Mouse (Mus musculus) frontal cortex, postnatal 25 days (tissue): ENCODE measurements at regions not wholly inside any gene's neighbourhood (a gene's known extent, or its start where the extent isn't known, plus 50 kb on each side); places are given as distances from the start of the nearest gene placed in this dataset.

Source experiments
- DNase-seq, 2 experiments: peaks; one replicate each; pipeline ENCODE4 v3.0.0; 2022; ENCODE audit warnings: low spot score in 2 of 2

DNA sequence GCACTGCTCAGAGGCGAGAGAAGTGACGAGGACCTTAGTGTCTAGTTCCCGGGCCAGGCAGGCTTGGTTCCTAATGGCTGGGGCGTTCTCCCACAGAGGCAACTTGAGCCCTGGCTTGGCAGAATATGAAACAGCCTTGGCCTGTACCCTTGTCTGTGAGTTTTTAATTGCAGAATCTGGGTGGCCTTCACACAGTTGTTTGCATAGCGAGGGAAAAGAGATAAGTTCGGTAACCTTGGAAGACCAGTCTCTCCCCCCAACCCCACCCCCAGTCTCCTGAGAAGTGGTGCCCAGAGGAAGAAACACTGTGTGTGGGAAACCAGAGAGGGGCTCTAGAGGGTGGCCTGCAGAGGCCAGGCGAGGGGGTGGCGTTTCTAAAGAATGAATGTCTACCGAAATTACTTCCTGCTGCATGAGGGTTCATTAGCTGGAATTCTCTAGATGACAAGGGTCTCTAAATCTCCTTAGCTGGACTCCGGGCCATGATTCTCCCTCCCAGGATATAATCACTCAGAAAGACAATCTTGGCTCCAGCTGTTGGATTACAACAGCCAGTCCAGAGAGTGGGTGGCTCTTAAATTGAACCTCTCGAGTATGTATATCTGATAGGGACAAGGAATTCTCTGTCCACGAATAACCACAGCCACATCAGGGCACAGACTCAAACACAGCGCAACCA is 142.8 kb downstream of the Gm10260 start:
- DNase-seq: peak in 1 of 2 experiments; percentile 1

DNA sequence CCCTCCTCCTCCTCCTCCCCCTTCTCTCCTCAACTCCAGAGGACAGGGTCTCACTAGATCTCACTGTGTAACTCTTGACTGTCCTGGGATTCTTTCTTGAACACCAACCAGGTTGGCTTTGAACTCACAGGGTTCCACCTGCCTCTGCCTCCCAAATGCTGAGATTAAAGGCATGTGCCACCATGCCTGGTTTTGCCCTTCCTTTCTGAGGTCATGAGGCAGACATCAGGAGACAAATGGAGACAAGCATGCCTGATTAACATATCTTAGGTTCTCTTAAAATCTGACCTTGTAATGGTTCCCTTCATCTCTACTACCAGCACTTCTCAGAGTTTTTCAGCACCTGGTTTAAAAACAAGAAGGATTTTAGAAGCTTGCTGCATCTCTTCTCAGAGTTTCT is 143.5 kb downstream of the Gm10260 start:
- DNase-seq: no peak

DNA sequence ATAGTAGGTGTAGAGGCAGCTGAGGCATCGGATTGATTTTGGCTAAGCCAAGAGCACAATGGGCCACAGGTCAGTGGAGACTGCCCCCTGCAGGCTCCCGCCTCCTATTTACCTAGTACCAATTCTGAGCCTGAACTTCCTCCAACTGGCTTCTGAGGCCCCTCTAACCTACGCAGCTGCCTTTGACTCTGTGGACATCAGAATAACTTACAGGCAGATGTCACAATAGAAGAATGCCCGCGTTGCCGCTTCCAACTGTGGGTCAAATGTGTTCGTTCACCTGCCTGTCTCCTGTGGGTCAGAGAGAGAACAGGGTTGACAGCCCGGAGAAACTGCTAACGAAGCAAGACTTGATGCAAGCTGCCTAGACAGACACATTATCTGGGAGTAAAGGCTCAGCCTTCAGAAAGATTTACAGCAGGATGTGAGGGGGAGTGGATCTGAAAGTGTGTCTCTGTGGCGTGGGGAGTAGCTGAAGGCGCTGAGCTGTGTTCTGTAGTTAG is 153.2 kb downstream of the Gm10260 start:
- peak in 1 of 2 experiments; percentile 25 for DNase-seq

DNA sequence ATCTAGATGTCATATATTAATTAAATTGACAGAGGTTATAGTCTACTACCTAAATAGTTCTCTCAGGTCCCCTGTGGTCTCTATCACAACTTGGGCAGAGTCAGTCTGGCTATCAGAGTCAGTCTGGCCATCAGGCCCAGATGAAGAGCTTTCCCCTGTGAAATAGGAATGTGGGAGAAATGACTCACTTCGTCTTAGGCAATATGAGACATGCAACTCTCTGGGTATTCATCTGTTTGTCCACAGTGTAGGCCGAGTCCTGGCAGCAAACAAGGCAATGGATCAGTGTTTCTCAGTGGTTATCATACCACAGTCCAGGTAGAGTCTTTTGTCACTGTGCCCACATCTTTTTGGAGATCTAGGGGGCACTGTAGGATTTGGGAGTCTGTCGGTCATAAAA is 156.0 kb downstream of the Gm10260 start:
- DNase-seq: no peak

DNA sequence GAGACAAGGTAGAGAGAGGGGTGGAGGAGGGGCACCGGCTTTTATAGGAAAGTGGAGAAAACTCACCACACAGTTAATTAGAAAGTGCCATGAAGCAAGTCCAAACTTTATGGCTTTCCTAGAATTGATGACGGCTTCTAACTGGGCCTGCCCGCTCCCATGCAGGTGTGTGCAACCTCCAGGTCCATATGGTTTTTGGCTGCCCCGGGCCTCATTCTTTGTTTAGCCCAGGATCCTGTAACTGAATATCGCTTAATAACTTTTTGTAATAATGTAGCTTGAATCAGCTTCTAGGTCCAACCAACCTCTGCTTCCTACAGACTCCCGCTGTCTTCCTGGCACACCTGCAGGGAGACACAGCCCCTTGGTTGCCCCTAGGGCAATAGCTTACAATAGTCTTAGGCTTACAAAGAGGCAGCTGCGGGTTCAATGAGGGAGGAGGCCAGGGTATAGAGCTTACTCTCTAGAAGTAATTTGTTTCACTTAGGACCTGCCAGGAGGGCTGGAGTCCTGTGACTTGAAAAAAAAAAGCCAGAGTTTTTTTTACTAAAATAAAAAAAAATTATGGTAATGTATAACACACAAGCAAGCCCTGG is 159.2 kb downstream of the Gm10260 start:
- DNase-seq: no peak

DNA sequence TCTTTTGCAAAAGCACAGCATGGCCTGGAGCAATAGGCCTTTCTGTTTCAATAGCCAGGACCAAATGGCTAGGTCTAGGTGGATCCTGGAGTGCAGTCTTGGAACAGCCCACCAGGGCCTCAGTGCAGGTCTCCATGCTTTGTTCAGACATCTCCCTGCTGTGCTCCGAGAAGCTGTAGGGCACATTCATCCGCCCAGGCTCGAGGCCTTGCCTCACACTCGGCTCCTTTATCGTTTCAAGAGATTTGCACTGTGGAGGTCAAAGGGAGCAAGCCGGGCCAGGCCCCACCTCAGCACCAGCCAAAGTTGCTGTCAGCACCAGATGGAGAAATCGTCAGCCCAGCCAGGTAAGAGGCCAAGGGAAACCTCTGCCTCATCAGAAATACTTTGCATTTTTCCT is 160.3 kb downstream of the Gm10260 start:
- no peak for DNase-seq

DNA sequence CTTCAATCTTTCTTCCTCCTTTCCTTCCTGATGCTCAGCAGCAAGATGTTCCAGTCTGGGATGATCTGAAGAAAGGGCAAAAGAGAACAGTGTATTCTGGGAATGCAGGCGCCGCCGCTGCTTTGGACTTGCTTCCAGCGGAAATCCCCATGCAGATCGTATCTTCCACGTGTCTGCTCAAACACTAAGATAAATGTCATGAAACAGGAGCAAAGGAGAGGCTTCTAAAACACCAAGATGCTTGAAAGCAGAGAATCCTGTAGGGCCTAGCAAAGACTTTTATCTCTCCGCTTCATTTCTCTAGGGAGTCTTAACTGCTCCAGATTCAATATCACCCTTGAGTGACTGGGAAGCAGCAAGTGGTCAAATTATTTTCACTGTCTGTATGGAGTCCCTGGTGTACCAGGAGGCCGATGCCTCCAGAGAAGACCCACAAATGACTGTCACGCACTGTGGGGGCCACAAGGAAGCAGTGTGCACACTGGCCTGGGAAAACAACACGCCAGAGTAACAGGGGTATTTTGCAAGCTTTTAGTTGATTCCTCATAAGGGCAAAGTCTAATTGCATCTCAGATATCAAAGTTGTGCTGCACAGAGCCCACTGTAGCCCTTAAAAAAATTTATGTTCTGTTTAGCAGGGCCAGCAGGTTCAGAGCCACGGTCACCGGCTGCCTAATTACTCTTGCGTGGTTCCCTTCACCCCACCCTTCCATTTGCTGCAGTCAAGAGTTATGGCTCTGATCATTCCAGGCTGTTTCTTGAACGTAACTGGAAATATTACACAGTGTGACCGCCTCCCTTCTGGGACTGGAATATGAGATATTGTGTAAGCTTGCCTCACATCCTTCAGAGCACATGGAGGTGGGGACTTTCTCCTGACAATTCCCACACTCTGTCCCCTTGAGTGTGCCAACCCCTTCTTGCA is 161.7 kb downstream of the Gm10260 start:
- DNase-seq: no peak

DNA sequence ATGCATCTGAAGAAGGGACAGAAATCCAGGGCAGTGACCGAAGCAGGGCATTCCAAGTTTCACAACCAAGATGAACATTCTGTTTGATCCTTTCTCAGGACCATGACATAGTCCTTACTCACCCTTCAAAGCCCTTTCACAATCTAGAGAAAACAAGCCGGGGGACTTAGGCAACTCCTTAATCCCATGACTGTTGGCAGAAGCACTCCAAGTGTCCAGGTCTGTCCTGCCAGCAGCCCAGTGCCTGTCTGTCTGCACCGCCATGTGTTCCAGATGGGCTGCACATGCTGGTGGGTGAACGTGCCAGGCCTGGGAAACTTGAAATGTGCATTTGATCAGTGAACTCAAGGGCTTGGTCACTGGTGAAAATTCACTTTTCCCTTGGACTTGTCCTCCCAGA is 165.6 kb downstream of the Gm10260 start:
- no peak for DNase-seq

DNA sequence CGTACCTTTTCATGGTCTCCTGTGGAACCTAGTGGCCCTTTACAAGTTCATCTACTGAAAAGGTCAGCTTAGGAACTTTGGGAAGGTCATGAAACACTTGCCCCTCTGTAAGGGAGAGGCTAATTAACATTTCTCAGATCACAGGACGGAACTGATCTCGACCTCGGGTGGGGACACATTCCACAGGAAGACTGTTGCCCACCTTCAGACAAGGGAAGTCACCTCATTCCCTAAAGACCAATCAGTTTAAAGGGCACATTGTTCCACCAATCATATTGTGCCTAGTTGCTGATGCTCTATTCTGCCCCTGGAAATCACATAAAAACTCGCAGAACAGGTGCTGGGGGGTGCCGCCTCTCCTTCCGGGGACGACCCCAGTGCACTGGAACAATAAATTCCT is 170.8 kb downstream of the Gm10260 start:
- no peak for DNase-seq

DNA sequence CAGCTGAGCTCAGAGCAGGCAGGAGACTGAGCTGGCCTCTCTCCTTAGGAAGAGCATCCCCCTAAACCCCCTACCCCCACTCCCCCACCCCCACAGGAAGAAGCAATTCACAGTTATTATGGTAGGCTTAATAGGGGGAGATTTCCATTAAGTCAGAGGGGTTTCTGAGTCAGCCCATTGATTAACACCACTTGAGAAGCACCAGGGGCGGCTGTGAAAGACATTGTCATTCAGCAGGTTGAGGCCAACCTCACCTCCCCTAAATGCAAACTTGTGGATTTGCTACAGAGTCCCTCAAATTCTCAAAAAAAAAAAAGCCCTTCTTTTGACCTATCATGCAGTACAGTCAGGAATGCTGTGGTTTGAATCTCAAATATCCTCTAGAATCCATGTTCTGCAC is 172.3 kb downstream of the Gm10260 start:
- DNase-seq: no peak

DNA sequence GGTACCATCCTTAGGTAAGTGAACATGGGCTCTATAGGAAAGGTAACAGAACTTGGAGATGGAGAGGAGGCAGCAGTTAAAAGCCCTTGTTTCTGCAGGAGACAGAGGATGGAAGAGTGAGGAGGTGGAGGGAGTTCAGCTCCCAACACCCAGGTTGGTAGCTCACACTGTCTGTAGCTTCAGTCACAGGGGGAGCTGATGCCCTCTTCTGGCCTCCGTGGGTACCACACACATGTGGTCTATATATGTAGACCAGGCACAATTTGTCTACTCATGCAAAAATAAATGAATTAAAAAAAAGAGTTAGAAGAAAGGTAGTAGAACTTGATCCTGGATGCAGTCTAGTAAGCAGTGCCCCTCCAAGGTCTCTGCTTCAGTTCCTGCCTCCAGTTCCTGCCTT is 173.3 kb downstream of the Gm10260 start:
- no peak for DNase-seq

DNA sequence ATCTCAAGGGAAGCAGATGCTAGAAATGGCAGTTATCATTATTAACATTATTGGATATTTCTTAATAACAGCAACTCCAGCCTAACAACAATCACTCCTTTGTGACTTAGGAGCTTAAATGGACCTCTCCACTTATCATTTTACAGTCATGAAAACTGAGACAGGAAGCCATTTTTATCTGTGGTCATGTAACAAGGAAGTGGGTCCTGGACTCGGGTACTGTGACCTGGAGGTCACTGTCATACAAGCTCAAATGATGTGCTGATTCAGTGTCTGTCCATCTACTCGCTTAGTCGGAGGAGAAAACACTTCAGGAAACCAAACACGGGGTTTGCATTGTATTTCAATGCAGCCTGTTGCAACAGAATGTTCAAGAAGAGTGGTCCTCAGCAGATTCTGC is 176.4 kb downstream of the Gm10260 start:
- DNase-seq: no peak

DNA sequence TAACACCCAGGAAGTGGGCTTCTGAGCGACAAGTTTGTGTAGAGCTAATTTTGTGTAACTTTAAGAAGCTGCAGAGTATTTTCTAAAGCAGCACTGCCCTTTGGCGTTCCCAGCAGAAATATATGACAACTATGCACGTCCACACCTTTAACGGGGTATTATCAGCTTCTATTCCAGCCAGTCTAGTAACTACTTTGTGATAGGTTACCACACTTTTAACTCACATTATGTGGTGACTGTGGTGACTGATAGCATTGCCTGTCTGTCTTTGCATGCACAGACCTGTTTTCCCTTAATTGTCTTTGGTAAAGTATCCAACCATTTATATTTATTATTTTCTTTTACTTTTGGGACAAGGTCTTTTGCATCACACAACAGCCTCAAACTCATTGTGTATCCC is 179.1 kb downstream of the Gm10260 start:
- DNase-seq: no peak

DNA sequence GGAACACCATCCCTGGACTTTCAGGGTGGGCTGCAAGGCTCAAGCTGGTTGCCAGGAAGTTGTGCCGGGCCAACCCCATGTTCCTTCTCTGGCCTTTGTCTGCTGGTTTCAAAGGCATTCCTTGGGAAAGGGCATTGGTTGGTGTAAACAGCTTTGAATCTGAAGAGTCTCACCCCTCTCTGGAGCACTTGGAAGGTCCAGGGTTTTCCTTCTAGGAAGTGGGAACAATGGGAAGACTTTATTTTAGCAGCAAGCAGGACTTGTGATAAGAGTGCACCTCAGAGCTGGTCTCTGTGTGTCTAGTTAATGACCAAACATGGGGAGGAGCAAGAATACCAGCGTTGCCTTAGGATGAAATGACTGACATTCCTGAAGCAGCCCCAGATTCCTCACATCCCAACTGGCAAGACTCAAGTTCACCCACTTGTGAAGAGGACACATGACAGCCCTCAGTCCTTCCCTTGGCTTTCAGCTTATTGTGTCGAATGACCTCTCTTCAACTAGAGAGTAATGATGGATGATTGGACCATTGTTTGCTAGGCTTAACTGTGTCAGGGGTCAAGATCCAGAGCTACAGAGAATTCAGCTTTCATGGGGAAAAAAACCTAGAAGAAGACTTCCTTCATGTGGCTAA is 180.1 kb downstream of the Gm10260 start:
- DNase-seq: no peak

DNA sequence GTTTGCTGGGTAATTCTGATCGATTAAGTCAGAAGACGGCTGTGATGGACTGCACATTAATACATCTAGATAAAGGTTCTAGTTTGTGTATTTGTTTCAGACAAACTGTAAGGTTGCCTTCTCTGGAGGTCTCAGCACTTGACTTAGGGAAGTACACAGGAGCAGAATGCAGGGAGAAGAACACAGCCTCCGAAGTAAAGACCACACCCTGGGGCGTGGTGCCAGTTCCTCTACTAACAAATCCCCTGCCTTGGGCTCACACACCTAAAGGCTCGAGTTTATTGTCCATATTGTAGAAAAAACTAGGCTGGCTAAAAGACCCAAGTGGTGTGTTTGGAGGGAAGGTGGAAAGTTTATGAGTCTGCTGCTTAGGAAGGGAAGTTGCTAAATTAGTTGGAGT is 181.8 kb downstream of the Gm10260 start:
- no peak for DNase-seq

DNA sequence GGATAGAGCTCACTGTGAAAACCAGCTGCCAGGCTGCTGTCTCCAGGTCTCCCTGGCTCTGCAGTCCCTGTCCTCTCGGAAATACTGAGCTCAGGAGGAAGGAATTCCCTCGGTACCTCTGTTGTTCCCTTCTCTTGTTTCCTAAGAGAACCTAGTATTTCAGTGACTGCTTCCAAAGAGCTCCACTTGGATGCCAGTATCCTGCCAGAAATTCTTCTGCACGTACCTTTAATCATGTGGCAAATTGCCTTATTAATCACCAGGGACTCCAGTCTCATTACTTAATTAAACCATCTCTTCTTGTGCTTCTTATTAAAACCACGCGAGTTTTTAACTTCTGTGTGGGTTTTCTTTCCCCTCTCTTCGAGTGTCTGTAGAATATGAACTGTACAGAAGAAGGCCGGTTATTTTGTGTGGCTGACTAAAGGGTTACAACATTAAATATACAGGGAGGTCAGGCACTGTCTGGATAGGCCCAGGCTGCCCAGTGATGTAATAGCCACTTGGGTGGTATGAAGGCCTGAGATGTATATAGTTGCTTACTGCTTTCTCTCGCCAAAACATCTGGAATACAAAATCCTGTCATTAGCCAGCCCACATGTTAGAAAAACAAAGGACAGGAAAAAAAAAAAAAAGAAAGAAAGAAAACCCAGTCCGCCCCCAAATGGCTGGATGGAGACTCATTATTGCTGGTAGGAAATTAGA is 183.2 kb downstream of the Gm10260 start:
- no peak for DNase-seq

DNA sequence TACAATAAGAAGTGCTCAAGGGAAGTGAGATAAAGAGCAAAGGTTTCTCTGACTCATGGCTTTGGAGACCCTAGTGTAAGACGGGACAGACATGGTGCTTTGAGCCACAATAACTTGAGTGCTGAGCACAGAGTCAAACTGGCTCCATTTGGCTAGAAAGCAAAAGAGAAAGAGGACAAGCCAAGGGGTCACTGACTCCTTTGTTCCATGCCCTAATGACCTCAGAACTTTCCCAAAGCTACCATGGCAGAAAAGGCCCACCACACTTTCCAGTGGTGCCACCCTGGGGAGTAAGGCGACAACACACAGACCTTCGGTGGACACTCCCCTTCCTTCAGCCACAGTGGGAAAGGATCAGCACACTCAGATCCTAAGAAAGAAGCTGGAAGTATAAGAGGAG is 186.8 kb downstream of the Gm10260 start:
- DNase-seq: no peak

DNA sequence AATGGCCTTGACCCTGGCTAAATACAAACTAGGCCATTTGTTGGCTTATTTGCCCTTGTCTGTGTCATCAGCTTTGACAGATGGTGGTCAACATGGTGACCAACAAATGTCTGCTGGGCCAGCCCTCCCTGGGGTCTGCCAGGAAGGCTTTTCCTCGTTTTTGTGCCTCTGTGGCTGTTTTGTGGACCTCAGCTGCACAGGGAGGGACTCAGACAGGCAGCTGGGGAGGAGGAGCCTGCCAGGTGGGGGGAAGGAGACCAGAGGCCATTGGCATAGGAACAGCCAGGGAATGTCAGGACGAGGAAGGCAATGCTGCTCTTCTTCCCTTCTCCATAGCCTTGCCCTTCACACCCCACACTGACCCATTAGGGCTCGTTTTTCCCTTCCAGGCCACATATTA is 188.1 kb downstream of the Gm10260 start:
- DNase-seq: no peak

DNA sequence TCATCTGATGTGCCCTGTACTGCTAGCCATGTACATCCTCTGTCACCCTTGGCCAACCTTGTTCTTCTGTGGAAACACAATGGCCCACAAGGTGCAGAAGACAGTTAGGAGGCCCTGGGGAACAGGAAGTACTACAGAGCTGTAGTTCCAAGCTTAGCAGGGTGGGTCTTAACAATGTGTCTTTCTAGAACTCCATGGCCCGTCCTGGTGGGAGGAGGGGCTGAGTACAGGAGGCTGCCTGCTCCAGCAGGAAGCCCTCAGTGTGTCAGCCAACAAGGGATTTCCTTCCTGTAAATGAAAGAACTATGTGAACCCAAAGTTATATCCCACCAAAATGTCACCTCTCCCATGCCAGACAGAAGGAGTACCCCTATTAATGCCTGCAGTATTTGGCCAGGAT is 190.4 kb downstream of the Gm10260 start:
- DNase-seq: no peak

DNA sequence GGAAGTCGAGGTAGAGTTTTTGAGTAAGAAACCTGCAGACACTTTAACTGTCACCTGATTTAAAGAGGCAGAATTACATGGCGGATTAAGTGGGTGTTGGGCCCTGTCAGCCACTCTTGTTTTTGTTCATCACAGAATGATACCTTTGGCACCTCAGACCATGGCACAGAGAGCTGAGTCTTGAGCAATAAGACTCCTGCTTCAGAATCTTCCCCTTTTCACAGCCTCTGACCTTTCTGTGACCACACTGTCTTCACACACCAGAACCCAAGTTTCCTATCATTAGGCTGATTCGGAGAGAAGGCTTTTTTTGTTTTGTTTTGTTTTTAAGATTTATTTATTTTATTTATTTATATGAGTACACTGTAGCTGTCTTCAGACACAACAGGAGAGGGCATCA is 192.8 kb downstream of the Gm10260 start:
- no peak for DNase-seq

DNA sequence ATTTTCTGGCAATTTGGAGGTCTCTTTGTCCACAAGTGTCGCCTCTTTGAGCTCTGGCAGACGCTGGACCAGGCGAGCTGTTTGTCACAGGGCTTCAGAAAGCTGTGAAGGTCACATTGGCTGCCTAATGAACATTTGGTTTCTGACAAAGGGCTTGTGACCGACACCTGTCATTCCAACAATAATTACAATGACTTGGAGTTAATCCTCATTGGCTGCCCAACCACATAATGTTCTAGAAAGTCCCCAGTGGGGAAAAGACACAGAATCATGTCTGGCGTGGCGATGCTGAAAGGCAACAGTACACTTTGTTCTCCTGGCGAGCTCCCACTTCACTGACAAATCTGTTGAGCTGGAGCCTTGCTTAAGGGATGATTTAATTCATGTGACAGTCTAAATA is 194.4 kb downstream of the Gm10260 start:
- no peak for DNase-seq

DNA sequence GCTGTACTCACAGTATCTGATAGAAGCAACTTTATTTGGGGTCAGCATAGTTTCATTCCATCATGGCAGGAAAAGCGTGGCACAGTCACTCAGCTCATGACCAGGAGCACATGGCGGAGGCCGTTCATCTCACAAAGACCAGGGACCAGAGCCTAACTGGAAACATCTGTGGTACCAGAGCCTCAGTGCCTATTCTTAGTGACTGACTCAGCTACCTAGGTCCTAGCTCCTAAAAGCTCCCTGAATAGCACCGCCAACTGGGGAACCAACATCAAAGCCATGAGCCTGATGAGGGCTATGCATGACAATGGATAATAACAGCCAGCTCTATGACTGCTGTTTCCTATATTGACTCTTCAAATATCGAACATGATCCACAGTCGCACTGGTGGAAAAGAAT is 198.2 kb downstream of the Gm10260 start:
- no peak for DNase-seq
